In the genomic region with DNA sequence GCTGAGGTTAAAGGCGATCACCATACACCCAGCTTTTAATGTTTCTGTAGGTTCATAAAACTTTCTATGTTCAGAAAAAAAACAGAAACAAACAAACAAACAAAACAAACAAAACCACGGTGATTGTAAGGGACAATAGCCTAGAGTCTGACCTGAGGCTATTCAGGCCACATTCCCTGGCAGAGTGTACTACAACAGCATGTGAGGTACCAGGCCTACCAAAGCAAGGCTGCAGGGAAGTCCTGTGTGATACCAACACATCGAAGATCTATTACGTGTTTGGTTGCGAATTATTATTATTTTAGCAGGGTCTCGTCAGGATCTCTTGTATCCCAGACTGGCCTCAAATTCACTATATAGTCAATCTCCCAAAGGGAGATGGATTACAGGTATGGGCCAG, we compare ENCODE assay signal across 29 mouse cellular contexts. TPM values are rescaled to one million over a fixed set of nuclear protein-coding genes. Genes with fewer than 3 reads are reported as not detected.
DNase-seq lines count a peak whose midpoint lies in the region; ATAC-seq and TF ChIP-seq lines count a peak whose summit lies in the region.
"Had no signal": no experiment of that assay in that cellular context is flagged by ENCODE, and none has a peak within 500 bp of the region (broad histone marks: within the 10 kb centered on the region; RNA-seq: fewer than 3 reads in every experiment).

No protein-coding gene starts in this region.

- H3K9ac ChIP-seq in forebrain, embryonic 14.5 days (ENCODE audit: low read length): no peak overlapping the region
- no peak overlapping the region for H3K9ac ChIP-seq in forebrain, embryonic 13.5 days
- no peak overlapping the region for H3K9ac ChIP-seq in hindbrain, postnatal 0 days (replicated peaks; ENCODE audit: low read length)
- no peak overlapping the region for H3K9ac ChIP-seq in hindbrain, embryonic 12.5 days
- H3K9ac ChIP-seq in midbrain, embryonic 15.5 days: no peak overlapping the region
- no peak overlapping the region for H3K9ac ChIP-seq in midbrain, embryonic 11.5 days (ENCODE audit: low read length)
- H3K9ac ChIP-seq: embryonic facial prominence, embryonic 15.5 days; forebrain, embryonic 12.5 days; heart, embryonic 12.5 days; kidney, embryonic 15.5 days; limb, embryonic 13.5 days; liver, embryonic 13.5 days had no signal

- no peak for TF ChIP-seq CTCF in hindbrain, postnatal 0 days (IDR thresholded peaks at IDR 0.05; ENCODE audit: low read depth)

- ATAC-seq in forebrain, embryonic 14.5 days: no peak
- ATAC-seq in forebrain, embryonic 13.5 days: no peak
- no peak for ATAC-seq in hindbrain, postnatal 0 days
- no peak for ATAC-seq in hindbrain, embryonic 12.5 days (ENCODE audit: low FRiP score)
- ATAC-seq in midbrain, embryonic 15.5 days (replicated peaks): no peak
- no peak for ATAC-seq in midbrain, embryonic 11.5 days (ENCODE audit: low FRiP score)
- ATAC-seq: lung, postnatal 0 days had no signal

- DNase-seq in forebrain, embryonic 14.5 days (ENCODE audit: low spot score): no peak
- no peak for DNase-seq in hindbrain, postnatal 0 days (ENCODE audit: low spot score)
- DNase-seq in midbrain, embryonic 11.5 days (ENCODE audit: low spot score, missing footprints): no peak
- DNase-seq in testis, postnatal 14 days (ENCODE audit: low spot score): no peak
- DNase-seq: adrenal gland, postnatal 10 days; cerebellum, adult 8-10 months; cerebellum, postnatal 25 days; gastrocnemius, postnatal 14 days; heart, adult 2 months; heart, postnatal 4 days; kidney, adult 18-20 months; kidney, postnatal 25 days; liver, embryonic 13.5 days; lung, adult 18-20 months; lung, postnatal 4 days; retina, postnatal 1 day; right cerebral cortex, postnatal 14 days had no signal

- no peaks in the 10 kb centered on the region for H3K27me3 ChIP-seq in forebrain, embryonic 14.5 days (replicated peaks; ENCODE audit: control insufficient read depth, insufficient read depth, low read length)
- no peaks in the 10 kb centered on the region for H3K27me3 ChIP-seq in forebrain, embryonic 13.5 days
- H3K27me3 ChIP-seq in hindbrain, postnatal 0 days (ENCODE audit: insufficient read depth, low read length): no peaks in the 10 kb centered on the region
- no peaks in the 10 kb centered on the region for H3K27me3 ChIP-seq in hindbrain, embryonic 12.5 days
- H3K27me3 ChIP-seq in midbrain, embryonic 15.5 days (replicated peaks): no peaks in the 10 kb centered on the region
- H3K27me3 ChIP-seq in midbrain, embryonic 11.5 days (ENCODE audit: control insufficient read depth, insufficient read depth, low read length): no peaks in the 10 kb centered on the region
- H3K27me3 ChIP-seq: CH12.LX; embryonic facial prominence, embryonic 15.5 days; kidney, embryonic 15.5 days; limb, embryonic 13.5 days; liver, embryonic 13.5 days; megakaryocyte, embryonic 14.5 days had no signal

- H3K4me2 ChIP-seq in forebrain, embryonic 14.5 days (ENCODE audit: low read length): 0 out of 2 replicates have a peak overlapping the region, but pooled peaks have one; percentile 5
- H3K4me2 ChIP-seq in forebrain, embryonic 13.5 days: no peak overlapping the region
- H3K4me2 ChIP-seq in hindbrain, postnatal 0 days (ENCODE audit: low read depth, low read length): 0 out of 2 replicates have a peak overlapping the region, but pooled peaks have one; percentile 4
- no peak overlapping the region for H3K4me2 ChIP-seq in hindbrain, embryonic 12.5 days (replicated peaks)
- H3K4me2 ChIP-seq in midbrain, embryonic 15.5 days: peak overlapping the region; percentile 16; the same call in 1 of the 2 replicates
- no peak overlapping the region for H3K4me2 ChIP-seq in midbrain, embryonic 11.5 days
- H3K4me2 ChIP-seq: embryonic facial prominence, embryonic 15.5 days; forebrain, embryonic 12.5 days; heart, embryonic 12.5 days; kidney, embryonic 15.5 days; limb, embryonic 13.5 days; liver, embryonic 13.5 days had no signal

- no peak overlapping the region for H3K4me3 ChIP-seq in forebrain, embryonic 14.5 days (ENCODE audit: low read depth, low read length)
- no peak overlapping the region for H3K4me3 ChIP-seq in forebrain, embryonic 13.5 days
- H3K4me3 ChIP-seq in hindbrain, postnatal 0 days (ENCODE audit: low read length): no peak overlapping the region
- no peak overlapping the region for H3K4me3 ChIP-seq in hindbrain, embryonic 12.5 days
- H3K4me3 ChIP-seq in midbrain, embryonic 15.5 days: no peak overlapping the region
- no peak overlapping the region for H3K4me3 ChIP-seq in midbrain, embryonic 11.5 days (ENCODE audit: low read depth, low read length)
- H3K4me3 ChIP-seq: embryonic facial prominence, embryonic 10.5 days; embryonic facial prominence, embryonic 15.5 days; forebrain, embryonic 12.5 days; heart, adult 2 months; heart, embryonic 12.5 days; kidney, embryonic 15.5 days; limb, embryonic 13.5 days; liver, embryonic 13.5 days; megakaryocyte, embryonic 14.5 days had no signal

- H3K9me3 ChIP-seq in forebrain, embryonic 14.5 days (replicated peaks; ENCODE audit: control insufficient read depth, low read length): no peaks in the 10 kb centered on the region
- H3K9me3 ChIP-seq in forebrain, embryonic 13.5 days (replicated peaks): no peaks in the 10 kb centered on the region
- H3K9me3 ChIP-seq in hindbrain, postnatal 0 days (ENCODE audit: low read length): no peaks in the 10 kb centered on the region
- H3K9me3 ChIP-seq in hindbrain, embryonic 12.5 days (replicated peaks): no peaks in the 10 kb centered on the region
- no peaks in the 10 kb centered on the region for H3K9me3 ChIP-seq in midbrain, embryonic 15.5 days
- no peaks in the 10 kb centered on the region for H3K9me3 ChIP-seq in midbrain, embryonic 11.5 days (ENCODE audit: control insufficient read depth, low read length)
- H3K9me3 ChIP-seq: embryonic facial prominence, embryonic 10.5 days; embryonic facial prominence, embryonic 15.5 days; forebrain, embryonic 12.5 days; heart, embryonic 12.5 days; kidney, embryonic 15.5 days; limb, embryonic 13.5 days; liver, embryonic 13.5 days; megakaryocyte, embryonic 14.5 days had no signal

- no peaks in the 10 kb centered on the region for H3K36me3 ChIP-seq in forebrain, embryonic 14.5 days (ENCODE audit: control insufficient read depth, insufficient read depth, low read length)
- no peaks in the 10 kb centered on the region for H3K36me3 ChIP-seq in forebrain, embryonic 13.5 days (ENCODE audit: poor library complexity, severe bottlenecking)
- no peaks in the 10 kb centered on the region for H3K36me3 ChIP-seq in hindbrain, postnatal 0 days (ENCODE audit: insufficient read depth, low read length)
- no peaks in the 10 kb centered on the region for H3K36me3 ChIP-seq in hindbrain, embryonic 12.5 days
- H3K36me3 ChIP-seq in midbrain, embryonic 15.5 days (replicated peaks): no peaks in the 10 kb centered on the region
- no peaks in the 10 kb centered on the region for H3K36me3 ChIP-seq in midbrain, embryonic 11.5 days (ENCODE audit: control insufficient read depth, insufficient read depth, low read length)
- H3K36me3 ChIP-seq: embryonic facial prominence, embryonic 10.5 days; embryonic facial prominence, embryonic 15.5 days; forebrain, embryonic 12.5 days; heart, embryonic 12.5 days; kidney, embryonic 15.5 days; limb, embryonic 13.5 days; liver, embryonic 13.5 days had no signal

- 88% methylated on average over 6 of the region's 6 CpGs for WGBS in forebrain, embryonic 14.5 days
- 86% methylated on average over 6 of the region's 6 CpGs for WGBS in forebrain, embryonic 13.5 days
- WGBS in hindbrain, postnatal 0 days: 86% methylated on average over 6 of the region's 6 CpGs
- 90% methylated on average over 6 of the region's 6 CpGs for WGBS in hindbrain, embryonic 12.5 days
- WGBS in midbrain, embryonic 15.5 days: 85% methylated on average over 6 of the region's 6 CpGs
- WGBS in midbrain, embryonic 11.5 days: 84% methylated on average over 6 of the region's 6 CpGs

- peaks cover 4% of the 10 kb centered on the region; the same call in 1 of the 2 replicates for H3K4me1 ChIP-seq in forebrain, embryonic 14.5 days (ENCODE audit: control insufficient read depth, insufficient read depth, low read length)
- peaks cover 17% of the 10 kb centered on the region for H3K4me1 ChIP-seq in forebrain, embryonic 13.5 days
- no peaks in the 10 kb centered on the region for H3K4me1 ChIP-seq in hindbrain, postnatal 0 days (ENCODE audit: insufficient read depth, low read length)
- peaks cover 19% of the 10 kb centered on the region for H3K4me1 ChIP-seq in hindbrain, embryonic 12.5 days
- H3K4me1 ChIP-seq in midbrain, embryonic 15.5 days: peaks cover 20% of the 10 kb centered on the region
- peaks cover 5% of the 10 kb centered on the region; the same call in 1 of the 2 replicates for H3K4me1 ChIP-seq in midbrain, embryonic 11.5 days (ENCODE audit: control insufficient read depth, insufficient read depth, low read length)

- H3K27ac ChIP-seq in forebrain, embryonic 14.5 days (ENCODE audit: low read depth, low read length): no peak overlapping the region
- H3K27ac ChIP-seq in forebrain, embryonic 13.5 days: no peak overlapping the region
- H3K27ac ChIP-seq in hindbrain, postnatal 0 days: no peak overlapping the region
- H3K27ac ChIP-seq in hindbrain, embryonic 12.5 days: no peak overlapping the region
- H3K27ac ChIP-seq in midbrain, embryonic 15.5 days: no peak overlapping the region
- no peak overlapping the region for H3K27ac ChIP-seq in midbrain, embryonic 11.5 days (ENCODE audit: low read depth, low read length)
- H3K27ac ChIP-seq: embryonic facial prominence, embryonic 10.5 days; embryonic facial prominence, embryonic 15.5 days; forebrain, embryonic 12.5 days; heart, adult 2 months; kidney, embryonic 15.5 days; limb, embryonic 13.5 days; liver, embryonic 13.5 days had no signal

RNA-seq across cellular contexts. Expression of a gene that starts 2.4 kb away (rescaled TPM):
- polyA plus RNA-seq in forebrain, embryonic 14.5 days (2014; fragmentation: Nextera tagmentation; extraction: Ambion mirVana): 13.9 and 16.2 TPM in 2 replicates
- 14.6 and 15.5 TPM in 2 replicates for polyA plus RNA-seq in forebrain, embryonic 13.5 days (2015; fragmentation: Nextera tagmentation; extraction: Ambion mirVana)
- 15.5 and 21.8 TPM in 2 replicates for total RNA-seq in hindbrain, postnatal 0 days (2014; rRNA removed)
- 8.2 and 10.1 TPM in 2 replicates for polyA plus RNA-seq in hindbrain, postnatal 0 days (2015; fragmentation: Nextera tagmentation; extraction: Ambion mirVana)
- polyA plus RNA-seq in hindbrain, embryonic 12.5 days (2016; fragmentation: Nextera tagmentation; extraction: Ambion mirVana): 19.1 and 22.8 TPM in 2 replicates
- polyA plus RNA-seq in midbrain, embryonic 15.5 days (2015; fragmentation: Nextera tagmentation; extraction: Ambion mirVana): 20.2 and 22.3 TPM in 2 replicates
- polyA plus RNA-seq in midbrain, embryonic 11.5 days (2014; fragmentation: Nextera tagmentation; extraction: Ambion mirVana): 8.5 and 9.2 TPM in 2 replicates

Comparison
In these comparisons a context has a peak if more than half of its experiments do, and no peak if none do; other contexts are left out.
1. H3K4me2 ChIP-seq: peak in forebrain, embryonic 14.5 days (single experiment), hindbrain, postnatal 0 days (single experiment) and midbrain, embryonic 15.5 days (single experiment); none in forebrain, embryonic 13.5 days (single experiment), hindbrain, embryonic 12.5 days (single experiment) and midbrain, embryonic 11.5 days (single experiment).